Mouse (Mus musculus): ENCODE measurements around the gene Galnt7.

The Galnt7 gene

GRCm38 (mm10) chr8:57511316-57512118 lies 141.3 kb downstream of the Galnt7 start, which contains the start of gene Hmgb2:
Gene Hmgb2 (plus strand): TSS chr8:57511907.
- TF ChIP-seq GATA4 (IDR thresholded peaks at IDR 0.05; ENCODE audit: insufficient replicate concordance, low read length): no peak

GRCm38 (mm10) chr8:57510791-57511315 lies 142.0 kb downstream of the Galnt7 start:
- no peak for TF ChIP-seq GATA4 (IDR thresholded peaks at IDR 0.05; ENCODE audit: insufficient replicate concordance, low read length)

- TF ChIP-seq GATA4 (IDR thresholded peaks at IDR 0.05; ENCODE audit: insufficient replicate concordance, low read length): no peak
Measured at GRCm38 (mm10) chr8:57508657-57509056, 144.2 kb downstream of the Galnt7 start.

- no peak for TF ChIP-seq GATA4 (IDR thresholded peaks at IDR 0.05; ENCODE audit: insufficient replicate concordance, low read length)
Measured at GRCm38 (mm10) chr8:57507556-57508063, 145.2 kb downstream of the Galnt7 start.

- no peak for TF ChIP-seq GATA4 (IDR thresholded peaks at IDR 0.05; ENCODE audit: insufficient replicate concordance, low read length)
Measured at GRCm38 (mm10) chr8:57503641-57504040, 149.2 kb downstream of the Galnt7 start.

GRCm38 (mm10) chr8:57498847-57499511 lies 153.9 kb downstream of the Galnt7 start:
- no peak for TF ChIP-seq GATA4 (IDR thresholded peaks at IDR 0.05; ENCODE audit: insufficient replicate concordance, low read length)

- TF ChIP-seq GATA4 (IDR thresholded peaks at IDR 0.05; ENCODE audit: insufficient replicate concordance, low read length): no peak
Measured at GRCm38 (mm10) chr8:57498494-57498846, 154.4 kb downstream of the Galnt7 start.

- TF ChIP-seq GATA4 (IDR thresholded peaks at IDR 0.05; ENCODE audit: insufficient replicate concordance, low read length): no peak
Measured at GRCm38 (mm10) chr8:57491873-57492272, 161.0 kb downstream of the Galnt7 start.

GRCm38 (mm10) chr8:57489896-57490295 lies 162.9 kb downstream of the Galnt7 start:
- no peak for TF ChIP-seq GATA4 (IDR thresholded peaks at IDR 0.05; ENCODE audit: insufficient replicate concordance, low read length)

GRCm38 (mm10) chr8:57489366-57489765 lies 163.5 kb downstream of the Galnt7 start:
- TF ChIP-seq GATA4 (IDR thresholded peaks at IDR 0.05; ENCODE audit: insufficient replicate concordance, low read length): no peak

- TF ChIP-seq GATA4 (IDR thresholded peaks at IDR 0.05; ENCODE audit: insufficient replicate concordance, low read length): no peak
Measured at GRCm38 (mm10) chr8:57488312-57488765, 164.5 kb downstream of the Galnt7 start.

GRCm38 (mm10) chr8:57487441-57488155 lies 165.2 kb downstream of the Galnt7 start, which contains the start of gene Sap30:
Gene Sap30 (minus strand): TSS chr8:57487860.
- no peak; the same call in 1 of the 2 replicates for TF ChIP-seq GATA4 (IDR thresholded peaks at IDR 0.05; ENCODE audit: insufficient replicate concordance, low read length)

GRCm38 (mm10) chr8:57486491-57487440 lies 166.1 kb downstream of the Galnt7 start:
- no peak for TF ChIP-seq GATA4 (IDR thresholded peaks at IDR 0.05; ENCODE audit: insufficient replicate concordance, low read length)

GRCm38 (mm10) chr8:57480606-57481005 lies 172.2 kb downstream of the Galnt7 start:
- TF ChIP-seq GATA4 (IDR thresholded peaks at IDR 0.05; ENCODE audit: insufficient replicate concordance, low read length): no peak
